Mouse (Mus musculus) stomach, embryonic 14.5 days (tissue): ENCODE data around the gene Abcc3. TPM values are rescaled to one million over a fixed set of nuclear protein-coding genes. Genes with fewer than 3 reads are reported as not detected.
A peak's percentile ranks its signal among the peaks of the same experiment; 100 is the strongest.

Experiments used
- ATAC-seq: fragments of 200-750 bp; cut with Nextera tagmentation; 2 replicates; pipeline ENCODE4 v1.8.0; 2017; ENCODE audit warnings: low read depth, moderate TSS enrichment; ENCODE audit not compliant: insufficient number of reproducible peaks, insufficient read depth, low FRiP score
- H3K27ac ChIP-seq: fragments of 300-500 bp; sonication (generic); 2 replicates; pipeline ENCODE4 v1.5.1; 2014; ENCODE audit warnings: mild to moderate bottlenecking, low read length, moderate library complexity, mixed read lengths
- H3K27me3 ChIP-seq: fragments of 300-500 bp; sonication (generic); 2 replicates; pipeline ENCODE4 v1.6.1; 2014; ENCODE audit warnings: low read length, control low read depth, mixed read lengths; ENCODE audit not compliant: control insufficient read depth, insufficient read depth
- H3K36me3 ChIP-seq: fragments of 300-500 bp; sonication (generic); 2 replicates; pipeline ENCODE4 v1.6.1; 2014; ENCODE audit warnings: mild to moderate bottlenecking, control low read depth, low read length, moderate library complexity, mixed read lengths; ENCODE audit not compliant: control insufficient read depth, insufficient read depth
- H3K4me1 ChIP-seq: fragments of 300-500 bp; sonication (generic); 2 replicates; pipeline ENCODE4 v1.6.1; 2014; ENCODE audit warnings: low read length, control low read depth, mixed read lengths; ENCODE audit not compliant: control insufficient read depth, insufficient read depth
- H3K4me2 ChIP-seq: fragments of 300-500 bp; sonication (generic); replicated peaks from 2 replicates; pipeline ENCODE4 v1.6.1; 2014; ENCODE audit warnings: low read depth, low read length, control low read depth
- H3K4me3 ChIP-seq: fragments of 300-500 bp; sonication (generic); 2 replicates; pipeline ENCODE4 v1.5.1; 2014; ENCODE audit warnings: low read depth, low read length, control low read depth
- H3K9ac ChIP-seq: fragments of 300-500 bp; sonication (generic); replicated peaks from 2 replicates; pipeline ENCODE4 v1.6.1; 2014; ENCODE audit warnings: low read depth, mild to moderate bottlenecking, control low read depth, low read length, moderate library complexity, mixed read lengths
- H3K9me3 ChIP-seq: fragments of 300-500 bp; sonication (generic); 2 replicates; pipeline ENCODE4 v1.6.1; 2016; ENCODE audit warnings: low read depth, low read length, control low read depth; ENCODE audit not compliant: control insufficient read depth
- WGBS: fragments of 180-500 bp; shearing (Covaris S2); extraction: QIAGEN DNeasy Blood & Tissue Kit; methylation state at CpG from one replicate; pipeline ENCODE4 v1.1.7; 2014; 5-methylcytosine and 5-hydroxymethylcytosine counted together
- polyA plus RNA-seq: library from polyadenylated mRNA; unstranded; fragments of >200 nt; fragmentation: Nextera tagmentation; extraction: Ambion mirVana; gene quantifications from 2 replicates; pipeline ENCODE4 v1.2.1, GENCODE M21; 2014

Abcc3 gene
- 4.5 and 5.8 TPM in 2 replicates for polyA plus RNA-seq

- peak within 1 kb of the TSS; percentile 26; the same call in 1 of the 2 replicates for H3K4me3 ChIP-seq
- peak; percentile 60; the same call in 1 of the 2 replicates for ATAC-seq
- no peak within 1 kb of the TSS for H3K27ac ChIP-seq
- no peaks in the 10 kb centered on the region for H3K36me3 ChIP-seq
- peak within 1 kb of the TSS; percentile 55 for H3K4me2 ChIP-seq
- H3K9ac ChIP-seq = no peak within 1 kb of the TSS; the same call in 1 of the 2 replicates
- 10% methylated on average over 20 of the region's 20 CpGs for WGBS
- peaks cover 9% of the 10 kb centered on the region; the same call in 1 of the 2 replicates for H3K4me1 ChIP-seq
- H3K9me3 ChIP-seq = no peaks in the 10 kb centered on the region
- no peaks in the 10 kb centered on the region for H3K27me3 ChIP-seq
Measured at GRCm38 (mm10) chr11:94392672-94393109, at the start of gene Abcc3. Gene Abcc3, minus strand, starts transcription at chr11:94392997.

- 77% methylated on average over 9 of the region's 9 CpGs for WGBS
- Histone ChIP-seq H3K27ac (no peak overlapping the region), H3K4me3 (no peak overlapping the region), H3K9ac (no peak overlapping the region), H3K9me3 (no peaks in the 10 kb centered on the region), H3K36me3 (peaks cover 10% of the 10 kb centered on the region), H3K4me1 (no peaks in the 10 kb centered on the region), H3K4me2 (no peak overlapping the region), H3K27me3 (no peaks in the 10 kb centered on the region)
- ATAC-seq = no peak
Measured at GRCm38 (mm10) chr11:94441752-94442151, 49.0 kb upstream of the Abcc3 start.

GRCm38 (mm10) chr11:94441122-94441521, 48.3 kb upstream of the Abcc3 start:
- H3K36me3 ChIP-seq = peaks cover 10% of the 10 kb centered on the region
- no peak overlapping the region for H3K9ac ChIP-seq
- no peak for ATAC-seq
- H3K27me3 ChIP-seq = no peaks in the 10 kb centered on the region
- H3K4me3 ChIP-seq = no peak overlapping the region
- no peak overlapping the region for H3K27ac ChIP-seq
- no peaks in the 10 kb centered on the region for H3K4me1 ChIP-seq
- no peak overlapping the region for H3K4me2 ChIP-seq
- no peaks in the 10 kb centered on the region for H3K9me3 ChIP-seq
- WGBS = 44% methylated on average over 7 of the region's 7 CpGs

GRCm38 (mm10) chr11:94440421-94440820, 47.6 kb upstream of the Abcc3 start:
- no peak for ATAC-seq
- WGBS = 84% methylated on average over 6 of the region's 6 CpGs
- Histone ChIP-seq H3K9me3 (no peaks in the 10 kb centered on the region), H3K27ac (no peak overlapping the region), H3K4me1 (no peaks in the 10 kb centered on the region), H3K4me3 (no peak overlapping the region), H3K9ac (no peak overlapping the region), H3K36me3 (peaks cover 10% of the 10 kb centered on the region), H3K4me2 (no peak overlapping the region), H3K27me3 (no peaks in the 10 kb centered on the region)

- Histone ChIP-seq H3K9me3 (no peaks in the 10 kb centered on the region), H3K9ac (no peak overlapping the region), H3K4me1 (peaks cover 27% of the 10 kb centered on the region), H3K4me3 (no peak overlapping the region), H3K36me3 (peaks cover 16% of the 10 kb centered on the region), H3K27me3 (no peaks in the 10 kb centered on the region), H3K4me2 (no peak overlapping the region), H3K27ac (peak overlapping the region; percentile 82; the same call in 1 of the 2 replicates)
- WGBS = 25% methylated on average over 9 of the region's 9 CpGs
- ATAC-seq = 0 out of 2 replicates have a peak, but pooled peaks have one; percentile 31
Measured at GRCm38 (mm10) chr11:94429011-94429651, 36.3 kb upstream of the Abcc3 start.

GRCm38 (mm10) chr11:94428091-94428835, 35.5 kb upstream of the Abcc3 start:
- H3K4me2 ChIP-seq = 0 out of 2 replicates have a peak overlapping the region, but pooled peaks have one; percentile 1
- H3K9me3 ChIP-seq = no peaks in the 10 kb centered on the region
- WGBS = 13% methylated on average over 4 of the region's 4 CpGs
- no peak overlapping the region for H3K9ac ChIP-seq
- peak; percentile 89 for ATAC-seq
- no peaks in the 10 kb centered on the region for H3K27me3 ChIP-seq
- H3K36me3 ChIP-seq = peaks cover 16% of the 10 kb centered on the region
- H3K4me1 ChIP-seq = peaks cover 27% of the 10 kb centered on the region
- H3K4me3 ChIP-seq = no peak overlapping the region
- peak overlapping the region; percentile 82 for H3K27ac ChIP-seq

- 50% methylated on average over 11 of the region's 14 CpGs for WGBS
- no peak for ATAC-seq
- H3K9me3 ChIP-seq = no peaks in the 10 kb centered on the region
- no peak overlapping the region for H3K9ac ChIP-seq
- peaks cover 30% of the 10 kb centered on the region for H3K4me1 ChIP-seq
- no peak overlapping the region for H3K4me2 ChIP-seq
- no peaks in the 10 kb centered on the region for H3K27me3 ChIP-seq
- no peak overlapping the region for H3K4me3 ChIP-seq
- H3K27ac ChIP-seq = no peak overlapping the region
- peaks cover 8% of the 10 kb centered on the region for H3K36me3 ChIP-seq
Measured at GRCm38 (mm10) chr11:94425656-94426055, 32.9 kb upstream of the Abcc3 start.

- Histone ChIP-seq H3K4me2 (no peak overlapping the region), H3K36me3 (peaks cover 7% of the 10 kb centered on the region), H3K9ac (no peak overlapping the region), H3K9me3 (no peaks in the 10 kb centered on the region), H3K4me3 (no peak overlapping the region), H3K27me3 (no peaks in the 10 kb centered on the region), H3K27ac (no peak overlapping the region), H3K4me1 (peaks cover 30% of the 10 kb centered on the region)
- 50% methylated on average over 5 of the region's 5 CpGs for WGBS
- no peak for ATAC-seq
Measured at GRCm38 (mm10) chr11:94425215-94425614, 32.4 kb upstream of the Abcc3 start.
